Mouse (Mus musculus) hematopoietic multipotent progenitor cell, adult 10-12 weeks (in vitro differentiated cells): ENCODE results near the gene Krt73. TPM values are rescaled to one million over a fixed set of nuclear protein-coding genes. Genes with fewer than 3 reads are reported as not detected.

Source experiments
- polyA plus RNA-seq: library from polyadenylated mRNA; stranded (reverse); fragments of >175 nt; gene quantifications from 2 replicates; pipeline ENCODE4 v1.2.3, GENCODE M21; 2012; ENCODE audit warnings: low replicate concordance

Krt73 gene
- polyA plus RNA-seq = not detected in 2 replicates

DNA sequence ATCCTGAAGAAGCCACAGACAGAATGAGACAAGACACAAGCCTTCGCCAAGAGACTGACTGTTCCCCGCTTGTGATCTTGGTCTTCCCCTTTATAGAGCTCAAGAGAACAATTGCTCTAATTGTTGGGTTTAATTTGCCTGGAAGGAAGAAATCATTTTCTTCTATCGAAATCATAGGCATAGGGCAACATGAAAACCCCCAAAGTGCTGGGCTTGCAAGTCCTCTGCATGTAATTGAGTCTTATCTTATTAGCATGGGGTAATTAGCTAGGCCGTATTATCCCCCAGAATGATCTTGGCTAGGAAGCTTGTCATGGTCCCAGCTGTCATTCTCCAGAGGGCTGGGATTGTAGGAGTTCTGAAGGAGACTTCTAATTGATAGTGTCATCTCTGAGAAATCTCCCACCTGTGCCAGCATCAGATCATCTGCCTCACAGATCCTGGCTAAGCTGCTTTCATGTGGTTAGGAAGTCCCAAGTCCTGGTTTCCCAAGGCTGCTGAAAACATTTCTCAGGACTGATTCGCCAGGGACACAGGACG lies at the start of gene Krt73:
Krt73 (minus strand) TSS at position 51 of the 540 bp plus-strand sequence.

DNA sequence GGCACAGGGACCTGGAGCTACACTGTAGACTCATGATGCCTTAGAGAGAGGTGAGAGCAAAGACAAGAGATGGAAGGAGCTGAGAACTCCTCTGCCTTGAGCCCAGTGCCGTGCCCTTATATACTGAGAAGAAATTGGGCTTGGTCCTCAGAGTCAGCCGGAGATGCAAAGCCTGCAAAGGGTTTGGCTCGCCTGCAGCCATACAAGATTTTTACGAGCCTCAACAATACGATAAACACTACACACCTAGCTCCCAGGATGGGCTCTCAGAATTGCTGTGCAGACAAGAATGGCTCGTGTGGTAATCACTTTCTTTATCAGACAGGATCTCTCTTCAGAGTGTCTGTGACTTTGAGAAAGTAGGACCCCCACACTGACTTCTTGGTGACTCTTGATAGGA lies 48.5 kb upstream of the Krt73 start, which contains the start of gene Krt1:
Krt1 (minus strand) TSS at position 101 of the 400 bp plus-strand sequence.

DNA sequence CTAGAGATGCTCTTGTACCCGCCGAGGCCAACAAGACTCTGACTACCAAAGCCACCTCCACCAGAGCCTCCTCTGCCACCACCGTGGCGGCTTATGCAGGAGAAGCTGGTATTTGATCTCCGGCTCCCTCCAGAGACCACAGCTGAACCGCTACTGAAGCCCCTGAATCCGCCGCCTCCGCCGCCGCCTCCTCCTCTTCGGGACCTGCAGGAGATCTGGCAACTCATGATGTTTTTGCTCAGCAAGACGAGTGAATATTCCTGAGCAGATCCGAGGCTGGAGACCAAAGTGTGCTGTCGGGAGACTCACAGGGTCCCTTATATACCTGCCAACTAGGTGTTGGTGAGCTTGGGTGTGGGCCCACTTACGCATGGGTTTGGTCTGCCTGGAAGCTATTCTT lies 15.7 kb upstream of the Krt73 start, which contains the start of gene Krt2:
Krt2 (minus strand) TSS at position 295 of the 400 bp plus-strand sequence.

DNA sequence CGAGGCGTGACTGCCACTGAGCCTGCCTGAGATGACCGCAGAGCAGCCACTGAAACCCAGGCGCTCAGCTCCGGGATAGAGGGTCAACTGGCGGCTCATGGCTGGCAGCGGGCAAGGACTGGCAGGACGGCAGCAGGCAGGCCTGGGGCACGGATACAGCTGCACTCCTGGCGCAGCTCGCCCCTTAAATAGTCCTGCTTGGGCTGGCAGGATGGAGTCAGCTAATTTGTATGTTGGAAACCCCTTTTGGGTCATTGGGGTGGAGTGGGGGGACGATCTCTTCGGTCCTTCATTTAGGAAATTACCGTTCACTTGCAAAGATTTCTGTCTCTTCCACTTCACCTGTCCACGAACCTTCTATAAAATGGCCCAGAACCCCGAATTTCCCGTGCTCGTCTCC lies 15.8 kb downstream of the Krt73 start, which contains the start of gene Krt72:
Krt72 (minus strand) TSS at position 101 of the 400 bp plus-strand sequence.

Other genes starting within 250 kb of the Krt73 start
- gene Krt90, start 239.4 kb downstream of the Krt73 start, polyA plus RNA-seq = not detected in 2 replicates
- gene Krt75, start 228.4 kb downstream of the Krt73 start, polyA plus RNA-seq = not detected in 2 replicates
- gene Gm5414, start 174.2 kb downstream of the Krt73 start, polyA plus RNA-seq = not detected in 2 replicates
- gene Gm5478, start 155.0 kb downstream of the Krt73 start, polyA plus RNA-seq = not detected in 2 replicates
- gene Krt6b, start 122.1 kb downstream of the Krt73 start, polyA plus RNA-seq = not detected in 2 replicates
- gene Krt6a, start 108.0 kb downstream of the Krt73 start, polyA plus RNA-seq = not detected in 2 replicates
- not detected in 2 replicates for gene Krt5, start 89.4 kb downstream of the Krt73 start, polyA plus RNA-seq
- not detected in 2 replicates for gene Krt71, start 59.2 kb downstream of the Krt73 start, polyA plus RNA-seq
- not detected in 2 replicates for gene Krt72, start 15.9 kb downstream of the Krt73 start, polyA plus RNA-seq
- gene Krt2, start 15.8 kb upstream of the Krt73 start, polyA plus RNA-seq = not detected in 2 replicates
- gene Krt1, start 48.4 kb upstream of the Krt73 start, polyA plus RNA-seq = not detected in 2 replicates
- not detected in 2 replicates for gene Krt77, start 67.4 kb upstream of the Krt73 start, polyA plus RNA-seq
- not detected in 2 replicates for gene Krt76, start 90.6 kb upstream of the Krt73 start, polyA plus RNA-seq
- 0.07 TPM in 1 of 2 replicates, not detected in the other for gene Krt4, start 122.4 kb upstream of the Krt73 start, polyA plus RNA-seq
- gene Krt79, start 138.0 kb upstream of the Krt73 start, polyA plus RNA-seq = not detected in 2 replicates
- not detected in 2 replicates for gene Krt78, start 151.9 kb upstream of the Krt73 start, polyA plus RNA-seq
- gene Krt8, start 202.1 kb upstream of the Krt73 start, polyA plus RNA-seq = not detected in 2 replicates
- gene Krt18, start 225.8 kb upstream of the Krt73 start, polyA plus RNA-seq = 0.15 and 0.29 TPM in 2 replicates